Mouse (Mus musculus) cerebellum, adult 2 months (tissue): ENCODE results near the gene Wdr24.
A peak's percentile ranks its signal among the peaks of the same experiment; 100 is the strongest.

Source experiments
- CTCF ChIP-seq: fragments of 200-500 bp; IDR thresholded peaks from 2 replicates; pipeline ENCODE4 v1.5.1; 2011; ENCODE audit warnings: low read depth, mild to moderate bottlenecking, control low read depth, low read length, moderate library complexity, borderline replicate concordance; ENCODE audit not compliant: insufficient read depth
- POLR2A ChIP-seq: fragments of 200-500 bp; IDR thresholded peaks from 2 replicates; pipeline ENCODE4 v1.6.1; 2011; ENCODE audit warnings: low read length, control low read depth, borderline replicate concordance; ENCODE audit not compliant: insufficient read depth

DNA sequence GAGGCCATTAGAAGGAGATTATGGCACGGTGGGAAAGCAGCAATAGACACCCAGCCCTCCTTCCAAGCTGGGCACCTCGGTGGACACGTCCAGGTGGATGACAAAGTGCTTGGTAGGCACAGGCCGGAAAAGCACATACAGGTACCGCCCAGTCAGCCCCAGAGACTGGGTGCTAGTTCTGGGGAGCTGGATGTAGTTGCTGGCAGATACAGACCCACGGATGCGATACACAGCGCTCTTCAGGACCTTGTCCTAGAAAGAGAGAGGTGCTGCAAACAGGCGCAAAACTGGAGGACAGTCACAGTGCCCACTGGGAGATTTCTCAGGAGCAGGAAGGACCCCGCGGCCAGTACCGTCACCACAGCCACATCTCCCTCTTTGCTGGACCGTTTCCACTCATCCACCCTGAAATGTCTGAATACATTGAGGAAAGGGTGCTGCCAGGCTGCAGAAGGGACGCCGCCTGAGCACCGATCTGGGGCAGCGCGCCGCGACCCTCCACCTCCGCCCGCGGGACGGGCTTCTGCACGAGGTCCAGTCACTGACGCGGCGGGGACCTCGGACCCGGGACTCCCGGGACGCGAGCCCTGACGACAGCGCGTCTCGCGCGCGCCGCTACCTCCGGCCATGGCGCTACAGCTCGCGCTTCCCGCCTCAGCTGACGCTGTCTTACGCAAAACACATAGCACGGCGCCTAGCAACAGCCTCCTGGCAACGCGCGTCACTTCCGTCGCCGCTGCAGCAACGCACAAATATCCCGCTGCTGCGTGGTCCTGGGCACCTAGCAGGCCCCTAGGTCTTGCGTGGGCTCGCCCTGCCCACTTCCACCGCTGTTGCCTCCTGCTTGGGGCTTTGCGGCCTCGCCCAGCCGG, 37.6 kb downstream of the Wdr24 start, which contains the start of gene Wdr90:
- TF ChIP-seq CTCF (no peak), POLR2A (peak; percentile 95)
